Mouse (Mus musculus) neural tube, embryonic 14.5 days (tissue): ENCODE data around the gene Wdr20. TPM values are rescaled to one million over a fixed set of nuclear protein-coding genes. Genes with fewer than 3 reads are reported as not detected.
A peak's percentile ranks its signal among the peaks of the same experiment; 100 is the strongest.

ENCODE experiments used
- ATAC-seq: fragments of 200-750 bp; cut with Nextera tagmentation; 2 replicates; pipeline ENCODE4 v1.8.0; 2017; ENCODE audit warnings: low read depth, mild to moderate bottlenecking, moderate TSS enrichment, moderate library complexity
- H3K27ac ChIP-seq: fragments of 300-500 bp; sonication (generic); 2 replicates; pipeline ENCODE4 v1.5.1; 2014; ENCODE audit warnings: low read depth, mild to moderate bottlenecking, control low read depth, low read length, moderate library complexity, mixed read lengths
- H3K27me3 ChIP-seq: fragments of 300-500 bp; sonication (generic); 2 replicates; pipeline ENCODE4 v1.6.1; 2014; ENCODE audit warnings: low read length; ENCODE audit not compliant: control insufficient read depth, insufficient read depth
- H3K36me3 ChIP-seq: fragments of 300-500 bp; sonication (generic); 2 replicates; pipeline ENCODE4 v1.6.1; 2014; ENCODE audit warnings: low read length, mixed read lengths; ENCODE audit not compliant: control insufficient read depth, insufficient read depth
- H3K4me1 ChIP-seq: fragments of 300-500 bp; sonication (generic); 2 replicates; pipeline ENCODE4 v1.6.1; 2014; ENCODE audit warnings: low read length; ENCODE audit not compliant: control insufficient read depth, insufficient read depth
- H3K4me2 ChIP-seq: fragments of 300-500 bp; sonication (generic); 2 replicates; pipeline ENCODE4 v1.6.1; 2014; ENCODE audit warnings: mild to moderate bottlenecking, low read depth, low read length, control low read depth
- H3K4me3 ChIP-seq: fragments of 300-500 bp; sonication (generic); 2 replicates; pipeline ENCODE4 v1.5.1; 2014; ENCODE audit warnings: low read depth, low read length, control low read depth, mixed read lengths
- H3K9ac ChIP-seq: fragments of 300-500 bp; sonication (generic); replicated peaks from 2 replicates; pipeline ENCODE4 v1.6.1; 2014; ENCODE audit warnings: low read depth, mild to moderate bottlenecking, control low read depth, low read length, mixed read lengths
- H3K9me3 ChIP-seq: fragments of 300-500 bp; sonication (generic); 2 replicates; pipeline ENCODE4 v1.6.1; 2016; ENCODE audit warnings: low read length; ENCODE audit not compliant: control insufficient read depth
- WGBS: fragments of 180-500 bp; shearing (Covaris S2); extraction: QIAGEN DNeasy Blood & Tissue Kit; methylation state at CpG from one replicate; pipeline ENCODE4 v1.1.7; 2014; 5-methylcytosine and 5-hydroxymethylcytosine counted together
- polyA plus RNA-seq: library from polyadenylated mRNA; unstranded; fragments of >200 nt; fragmentation: Nextera tagmentation; extraction: Ambion mirVana; gene quantifications from 2 replicates; pipeline ENCODE4 v1.2.1, GENCODE M21; 2014

Wdr20 gene
- polyA plus RNA-seq, 1 experiment from 2014 or later = 27.7 TPM

- H3K9ac ChIP-seq = 0 out of 2 replicates have a peak overlapping the region, but pooled peaks have one; percentile 11
- peak overlapping the region; percentile 20; the same call in 1 of the 2 replicates for H3K4me2 ChIP-seq
- H3K27me3 ChIP-seq = no peaks in the 10 kb centered on the region
- 41% methylated on average over 6 of the region's 6 CpGs for WGBS
- no peak overlapping the region for H3K4me3 ChIP-seq
- H3K4me1 ChIP-seq = peaks cover 6% of the 10 kb centered on the region; the same call in 1 of the 2 replicates
- no peaks in the 10 kb centered on the region for H3K36me3 ChIP-seq
- peak overlapping the region; percentile 72 for H3K27ac ChIP-seq
- ATAC-seq = no peak
- H3K9me3 ChIP-seq = no peaks in the 10 kb centered on the region
Measured at GRCm38 (mm10) chr12:110836729-110837128, 99.0 kb downstream of the Wdr20 start.

- Histone ChIP-seq H3K9me3 (no peaks in the 10 kb centered on the region), H3K36me3 (no peaks in the 10 kb centered on the region), H3K4me3 (no peak overlapping the region), H3K4me2 (peak overlapping the region; percentile 20; the same call in 1 of the 2 replicates), H3K4me1 (peaks cover 6% of the 10 kb centered on the region; the same call in 1 of the 2 replicates), H3K27me3 (no peaks in the 10 kb centered on the region), H3K27ac (peak overlapping the region; percentile 72), H3K9ac (0 out of 2 replicates have a peak overlapping the region, but pooled peaks have one; percentile 11)
- WGBS = 32% methylated on average over 5 of the region's 5 CpGs
- ATAC-seq = peak; percentile 38; the same call in 1 of the 2 replicates
Measured at GRCm38 (mm10) chr12:110837192-110837841, 99.6 kb downstream of the Wdr20 start.

- no peak overlapping the region for H3K4me2 ChIP-seq
- no peak overlapping the region for H3K27ac ChIP-seq
- H3K36me3 ChIP-seq = no peaks in the 10 kb centered on the region
- H3K9me3 ChIP-seq = no peaks in the 10 kb centered on the region
- H3K27me3 ChIP-seq = no peaks in the 10 kb centered on the region
- H3K4me3 ChIP-seq = no peak overlapping the region
- 85% methylated on average over 8 of the region's 8 CpGs for WGBS
- no peak overlapping the region for H3K9ac ChIP-seq
- H3K4me1 ChIP-seq = peaks cover 6% of the 10 kb centered on the region; the same call in 1 of the 2 replicates
- ATAC-seq = no peak
Measured at GRCm38 (mm10) chr12:110837850-110838249, 100.1 kb downstream of the Wdr20 start.

GRCm38 (mm10) chr12:110840348-110841198, 102.8 kb downstream of the Wdr20 start, which contains the start of gene Mok:
Mok (minus strand) TSS chr12:110840939.
- Histone ChIP-seq H3K27ac (peak within 1 kb of the TSS; percentile 49; the same call in 1 of the 2 replicates), H3K4me3 (peak within 1 kb of the TSS; percentile 65), H3K9ac (peak within 1 kb of the TSS; percentile 45), H3K36me3 (no peaks in the 10 kb centered on the region), H3K9me3 (no peaks in the 10 kb centered on the region), H3K4me1 (peaks cover 11% of the 10 kb centered on the region; the same call in 1 of the 2 replicates), H3K4me2 (peak within 1 kb of the TSS; percentile 53), H3K27me3 (no peaks in the 10 kb centered on the region; the same call in 1 of the 2 replicates)
- peak; percentile 85 for ATAC-seq
- under 1% methylated on average over 67 of the region's 71 CpGs for WGBS

- Histone ChIP-seq H3K36me3 (no peaks in the 10 kb centered on the region), H3K4me3 (no peak overlapping the region), H3K27me3 (peaks cover 5% of the 10 kb centered on the region; the same call in 1 of the 2 replicates), H3K4me1 (peaks cover 12% of the 10 kb centered on the region; the same call in 1 of the 2 replicates), H3K27ac (no peak overlapping the region), H3K9ac (no peak overlapping the region), H3K4me2 (no peak overlapping the region), H3K9me3 (no peaks in the 10 kb centered on the region)
- ATAC-seq = no peak
- WGBS = 73% methylated on average over 5 of the region's 5 CpGs
Measured at GRCm38 (mm10) chr12:110841731-110842493, 104.2 kb downstream of the Wdr20 start.

GRCm38 (mm10) chr12:110843194-110844048, 105.7 kb downstream of the Wdr20 start:
- Histone ChIP-seq H3K27ac (no peak overlapping the region), H3K4me2 (peak overlapping the region; percentile 45), H3K4me3 (peak overlapping the region; percentile 26), H3K9me3 (no peaks in the 10 kb centered on the region), H3K27me3 (peaks cover 5% of the 10 kb centered on the region; the same call in 1 of the 2 replicates), H3K4me1 (peaks cover 7% of the 10 kb centered on the region; the same call in 1 of the 2 replicates), H3K36me3 (no peaks in the 10 kb centered on the region), H3K9ac (no peak overlapping the region)
- ATAC-seq = no peak
- WGBS = 20% methylated on average over 32 of the region's 32 CpGs

- WGBS = 1% methylated on average over 42 of the region's 42 CpGs
Measured at GRCm38 (mm10) chr12:110844227-110845130, 106.7 kb downstream of the Wdr20 start.

More at GRCm38 (mm10) chr12:110844227-110845130, 106.7 kb downstream of the Wdr20 start:
- H3K4me2 ChIP-seq = peak overlapping the region; percentile 45
- H3K9me3 ChIP-seq = no peaks in the 10 kb centered on the region
- peak overlapping the region; percentile 26 for H3K4me3 ChIP-seq
- peaks cover 7% of the 10 kb centered on the region; the same call in 1 of the 2 replicates for H3K4me1 ChIP-seq
- H3K9ac ChIP-seq = no peak overlapping the region
- H3K27me3 ChIP-seq = peaks cover 5% of the 10 kb centered on the region; the same call in 1 of the 2 replicates
- H3K27ac ChIP-seq = no peak overlapping the region
- no peak for ATAC-seq
- H3K36me3 ChIP-seq = no peaks in the 10 kb centered on the region
